Mouse (Mus musculus) intestine, embryonic 14.5 days (tissue): ENCODE data around the gene Crlf1. TPM values are rescaled to one million over a fixed set of nuclear protein-coding genes. Genes with fewer than 3 reads are reported as not detected.
A peak's percentile ranks its signal among the peaks of the same experiment; 100 is the strongest.

Source experiments
- ATAC-seq: fragments of 200-750 bp; cut with Nextera tagmentation; replicated peaks from 2 replicates; pipeline ENCODE4 v1.8.0; 2017; ENCODE audit warnings: low read depth, moderate number of reproducible peaks, moderate TSS enrichment, moderate library complexity; ENCODE audit not compliant: low FRiP score, low TSS enrichment
- DNase-seq: peaks from one replicate; pipeline ENCODE4 v3.0.0-alpha.2; 2018; ENCODE audit warnings: low spot score
- H3K27ac ChIP-seq: fragments of 300-500 bp; sonication (generic); 2 replicates; pipeline ENCODE4 v1.5.1; 2014; ENCODE audit warnings: low read depth, mild to moderate bottlenecking, control low read depth
- H3K27me3 ChIP-seq: fragments of 300-500 bp; sonication (generic); replicated peaks from 2 replicates; pipeline ENCODE4 v1.6.1; 2014; ENCODE audit warnings: low read length, control low read depth; ENCODE audit not compliant: control insufficient read depth, insufficient read depth
- H3K36me3 ChIP-seq: fragments of 300-500 bp; sonication (generic); 2 replicates; pipeline ENCODE4 v1.6.1; 2014; ENCODE audit warnings: low read length, control low read depth; ENCODE audit not compliant: control insufficient read depth, insufficient read depth
- H3K4me1 ChIP-seq: fragments of 300-500 bp; sonication (generic); replicated peaks from 2 replicates; pipeline ENCODE4 v1.6.1; 2014; ENCODE audit warnings: low read length, control low read depth, mixed read lengths; ENCODE audit not compliant: control insufficient read depth, insufficient read depth
- H3K4me2 ChIP-seq: fragments of 300-500 bp; sonication (generic); 2 replicates; pipeline ENCODE4 v1.6.1; 2014; ENCODE audit warnings: low read length
- H3K4me3 ChIP-seq: fragments of 300-500 bp; sonication (generic); 2 replicates; pipeline ENCODE4 v1.5.1; 2014; ENCODE audit warnings: low read depth, low read length, control low read depth, mixed read lengths
- H3K9ac ChIP-seq: fragments of 300-500 bp; sonication (generic); 2 replicates; pipeline ENCODE4 v1.6.1; 2014; ENCODE audit warnings: mild to moderate bottlenecking, low read length
- H3K9me3 ChIP-seq: fragments of 300-500 bp; sonication (generic); 2 replicates; pipeline ENCODE4 v1.6.1; 2016; ENCODE audit warnings: low read length, control low read depth; ENCODE audit not compliant: control insufficient read depth
- WGBS: fragments of 180-500 bp; shearing (Covaris S2); extraction: QIAGEN DNeasy Blood & Tissue Kit; methylation state at CpG from one replicate; pipeline ENCODE4 v1.1.7; 2014; 5-methylcytosine and 5-hydroxymethylcytosine counted together
- polyA plus RNA-seq: library from polyadenylated mRNA; unstranded; fragments of >200 nt; fragmentation: Nextera tagmentation; extraction: Ambion mirVana; gene quantifications from 2 replicates; pipeline ENCODE4 v1.2.1, GENCODE M21; 2014

Crlf1 gene
- polyA plus RNA-seq, 1 experiment from 2014 or later, result 1.4 TPM

DNA sequence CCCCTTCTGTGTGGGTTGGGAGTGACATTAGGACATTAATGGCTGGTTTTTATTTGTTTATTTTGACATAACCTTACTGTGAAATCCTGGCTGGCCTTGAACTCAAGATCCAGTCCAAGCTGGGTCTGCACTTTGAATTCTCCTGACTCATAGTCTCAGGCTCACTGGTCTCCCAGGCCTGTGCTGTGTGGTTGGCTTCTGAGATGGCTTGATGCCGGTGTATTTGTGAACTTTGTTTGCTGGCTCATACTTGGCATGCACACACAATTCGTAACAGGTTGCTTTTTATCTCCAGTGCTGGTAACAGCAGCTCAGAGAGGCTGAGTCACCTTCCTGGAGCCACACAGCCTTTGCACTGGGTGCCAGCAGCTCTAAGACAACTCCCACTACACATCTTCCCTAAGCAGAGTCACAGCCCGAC is 36.8 kb downstream of the Crlf1 start:
- Histone ChIP-seq H3K4me3 (no peak overlapping the region), H3K27me3 (no peaks in the 10 kb centered on the region), H3K9me3 (no peaks in the 10 kb centered on the region), H3K27ac (no peak overlapping the region), H3K4me1 (peaks cover 13% of the 10 kb centered on the region), H3K36me3 (peaks cover 50% of the 10 kb centered on the region), H3K9ac (no peak overlapping the region), H3K4me2 (no peak overlapping the region)
- no peak for DNase-seq
- WGBS, result 95% methylated on average over 3 of the region's 3 CpGs
- no peak for ATAC-seq

DNA sequence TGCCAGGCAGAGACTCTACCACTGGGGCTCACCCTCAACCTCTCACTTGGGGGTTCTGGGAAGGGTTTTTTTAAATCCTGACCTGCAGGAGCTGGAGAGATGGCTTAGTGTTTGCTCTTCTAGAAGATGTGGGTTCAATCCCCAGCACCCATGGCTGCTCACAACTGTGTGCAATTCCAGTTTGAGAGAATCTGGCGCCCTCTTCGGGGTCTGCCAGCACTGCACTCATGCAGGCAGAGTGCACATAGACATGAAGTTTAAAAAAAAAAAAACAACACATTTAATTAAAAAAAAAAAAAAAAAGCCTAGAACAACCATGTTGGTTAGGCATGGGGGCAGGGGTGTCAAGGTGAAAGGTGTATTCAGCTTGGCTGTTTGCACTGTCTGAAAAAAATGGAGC is 37.4 kb downstream of the Crlf1 start:
- H3K4me2 ChIP-seq, result no peak overlapping the region
- WGBS, result 93% methylated on average over 2 of the region's 2 CpGs
- no peak overlapping the region for H3K4me3 ChIP-seq
- H3K9me3 ChIP-seq, result no peaks in the 10 kb centered on the region
- no peak for DNase-seq
- no peak overlapping the region for H3K27ac ChIP-seq
- no peaks in the 10 kb centered on the region for H3K27me3 ChIP-seq
- no peak for ATAC-seq
- peaks cover 56% of the 10 kb centered on the region for H3K36me3 ChIP-seq
- peaks cover 13% of the 10 kb centered on the region for H3K4me1 ChIP-seq
- no peak overlapping the region for H3K9ac ChIP-seq

DNA sequence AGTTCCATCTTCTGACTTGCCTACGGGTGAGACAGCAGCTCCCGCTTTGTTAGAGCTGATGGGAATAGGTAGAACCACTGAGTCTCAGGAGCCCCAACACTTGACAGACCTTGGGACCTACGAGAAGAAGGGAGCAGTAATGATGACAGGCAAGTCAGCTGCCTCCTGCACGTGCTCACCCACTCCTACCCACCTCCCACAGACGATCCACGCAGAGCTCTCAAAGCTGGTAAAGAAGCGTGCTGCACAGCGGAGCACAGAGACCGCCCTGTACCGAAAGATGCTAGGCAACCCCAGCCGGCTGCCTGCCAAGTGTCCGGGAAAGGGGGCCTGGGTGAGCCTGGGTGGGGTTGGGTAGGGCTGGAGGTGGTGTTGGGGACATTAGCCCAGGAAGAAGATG is 41.3 kb downstream of the Crlf1 start:
- H3K27me3 ChIP-seq, result no peaks in the 10 kb centered on the region
- no peak overlapping the region for H3K27ac ChIP-seq
- DNase-seq, result no peak
- H3K36me3 ChIP-seq, result peaks cover 74% of the 10 kb centered on the region
- 0 out of 2 replicates have a peak, but pooled peaks cover 1% of the 10 kb centered on the region for H3K4me1 ChIP-seq
- WGBS, result 96% methylated on average over 12 of the region's 12 CpGs
- no peaks in the 10 kb centered on the region for H3K9me3 ChIP-seq
- H3K4me3 ChIP-seq, result no peak overlapping the region
- H3K9ac ChIP-seq, result no peak overlapping the region
- no peak for ATAC-seq
- no peak overlapping the region for H3K4me2 ChIP-seq

DNA sequence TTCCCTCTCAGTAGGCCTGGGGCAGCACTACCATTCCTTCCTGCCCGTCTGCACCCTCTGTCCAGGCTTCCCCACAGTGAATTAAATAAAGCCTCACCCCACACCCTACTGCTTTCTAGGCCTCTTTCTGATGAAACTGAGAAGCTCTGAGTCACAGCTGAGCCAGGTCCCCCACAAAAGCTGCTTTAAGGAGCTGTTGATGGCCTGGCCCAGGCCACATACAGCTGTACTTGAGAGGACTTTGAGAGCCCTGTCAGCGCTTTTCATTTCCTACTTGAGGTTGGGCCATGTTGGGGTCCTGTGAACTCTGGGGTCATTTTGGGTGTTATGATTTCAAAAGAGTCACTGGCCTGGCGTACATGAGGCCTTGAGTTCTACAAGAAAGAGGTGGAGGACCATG is 42.3 kb downstream of the Crlf1 start:
- H3K4me2 ChIP-seq, result no peak overlapping the region
- ATAC-seq (no peak), DNase-seq (no peak)
- no peak overlapping the region for H3K9ac ChIP-seq
- peaks cover 68% of the 10 kb centered on the region for H3K36me3 ChIP-seq
- no peaks in the 10 kb centered on the region for H3K9me3 ChIP-seq
- no peaks in the 10 kb centered on the region for H3K27me3 ChIP-seq
- H3K4me1 ChIP-seq, result peaks cover 3% of the 10 kb centered on the region
- WGBS, result 99% methylated on average over 3 of the region's 3 CpGs
- H3K4me3 ChIP-seq, result no peak overlapping the region
- H3K27ac ChIP-seq, result no peak overlapping the region

DNA sequence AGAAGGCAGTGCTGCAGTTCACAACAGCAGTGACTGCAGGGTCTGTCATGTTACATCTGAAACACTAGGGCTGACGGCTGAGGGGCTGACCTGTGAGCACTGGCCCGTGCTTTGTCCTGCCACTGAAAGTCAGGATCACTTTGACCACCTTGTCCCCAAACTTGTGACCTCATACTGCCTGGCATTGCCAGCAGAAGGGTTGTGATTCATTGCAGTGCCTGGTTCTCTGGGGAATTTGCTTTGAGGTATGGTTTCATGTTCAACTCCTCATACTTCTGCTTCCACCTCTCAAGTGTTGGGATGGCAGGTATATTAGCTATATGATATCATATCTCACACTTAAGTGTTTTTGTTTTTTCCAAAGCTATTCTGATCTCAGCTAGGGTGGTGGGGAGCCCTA is 42.7 kb downstream of the Crlf1 start:
- H3K27me3 ChIP-seq, result no peaks in the 10 kb centered on the region
- H3K36me3 ChIP-seq, result peaks cover 64% of the 10 kb centered on the region
- H3K9me3 ChIP-seq, result no peaks in the 10 kb centered on the region
- no peak overlapping the region for H3K4me2 ChIP-seq
- H3K27ac ChIP-seq, result no peak overlapping the region
- no peak overlapping the region for H3K9ac ChIP-seq
- DNase-seq (no peak), ATAC-seq (no peak)
- H3K4me1 ChIP-seq, result peaks cover 7% of the 10 kb centered on the region
- no peak overlapping the region for H3K4me3 ChIP-seq
- WGBS, result 89% methylated on average over 2 of the region's 2 CpGs

DNA sequence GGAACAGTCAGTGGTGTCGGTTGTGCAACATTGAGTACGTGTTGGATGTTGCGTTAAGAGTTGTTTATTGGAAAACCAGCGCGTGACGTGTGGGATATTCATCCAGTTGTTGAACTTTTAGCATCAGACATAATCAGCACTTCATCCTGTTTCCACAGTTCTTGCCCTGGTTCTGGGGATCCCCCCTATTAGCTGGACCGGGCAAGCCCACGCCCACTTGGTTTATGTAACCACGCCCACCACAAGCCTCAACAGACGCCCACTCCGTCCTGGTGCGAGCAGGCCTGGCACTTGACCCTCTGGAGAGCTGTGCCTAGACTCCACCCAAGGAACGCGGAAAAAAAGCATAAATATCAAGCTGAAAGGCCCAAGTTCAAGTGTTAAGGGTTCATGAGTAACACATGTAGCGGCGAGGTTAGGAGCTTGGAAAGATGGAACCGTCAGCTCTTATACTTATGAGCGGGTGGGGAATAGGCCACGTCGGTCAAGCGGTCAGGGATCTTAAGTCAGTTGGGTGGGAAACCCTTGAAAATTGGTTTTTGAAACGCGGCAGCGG is 45.1 kb downstream of the Crlf1 start:
- peak overlapping the region; percentile 79 for H3K4me3 ChIP-seq
- peak overlapping the region; percentile 96 for H3K4me2 ChIP-seq
- ATAC-seq (peak; percentile 7; the same call in 1 of the 2 replicates), DNase-seq (peak; percentile 73)
- H3K27me3 ChIP-seq, result no peaks in the 10 kb centered on the region
- H3K9me3 ChIP-seq, result no peaks in the 10 kb centered on the region
- H3K4me1 ChIP-seq, result peaks cover 19% of the 10 kb centered on the region
- H3K27ac ChIP-seq, result peak overlapping the region; percentile 94
- peak overlapping the region; percentile 54 for H3K9ac ChIP-seq
- H3K36me3 ChIP-seq, result peaks cover 40% of the 10 kb centered on the region
- 13% methylated on average over 24 of the region's 24 CpGs for WGBS

DNA sequence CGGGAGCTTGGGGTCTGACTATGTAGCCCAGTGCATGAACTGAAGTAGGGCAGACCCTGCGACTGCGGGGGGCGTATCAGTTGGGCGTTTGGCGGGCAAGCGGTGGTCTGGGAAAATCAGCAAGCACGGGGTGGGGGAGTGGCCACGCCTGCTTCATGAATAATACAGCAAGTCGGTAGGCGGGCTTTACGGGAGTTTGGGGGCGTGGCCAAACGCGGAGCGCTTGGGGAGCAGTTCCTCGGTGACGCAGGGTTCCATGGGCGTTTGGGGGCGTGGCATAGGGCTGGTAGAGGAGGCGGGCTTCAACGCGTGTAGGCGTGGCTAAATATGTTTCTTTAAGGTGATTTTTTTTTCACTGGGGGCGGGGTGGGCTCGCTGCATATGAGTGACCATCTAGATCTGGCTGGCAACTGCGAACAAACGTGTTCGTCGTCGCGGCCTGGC is 45.7 kb downstream of the Crlf1 start:
- ATAC-seq, result peak; percentile 74
- peak; percentile 100 for DNase-seq
- H3K9me3 ChIP-seq, result no peaks in the 10 kb centered on the region
- H3K9ac ChIP-seq, result peak overlapping the region; percentile 84
- no peaks in the 10 kb centered on the region for H3K27me3 ChIP-seq
- WGBS, result under 1% methylated on average over 32 of the region's 32 CpGs
- peak overlapping the region; percentile 96 for H3K4me2 ChIP-seq
- peak overlapping the region; percentile 79 for H3K4me3 ChIP-seq
- H3K27ac ChIP-seq, result peak overlapping the region; percentile 94
- peaks cover 35% of the 10 kb centered on the region for H3K36me3 ChIP-seq
- H3K4me1 ChIP-seq, result peaks cover 20% of the 10 kb centered on the region

DNA sequence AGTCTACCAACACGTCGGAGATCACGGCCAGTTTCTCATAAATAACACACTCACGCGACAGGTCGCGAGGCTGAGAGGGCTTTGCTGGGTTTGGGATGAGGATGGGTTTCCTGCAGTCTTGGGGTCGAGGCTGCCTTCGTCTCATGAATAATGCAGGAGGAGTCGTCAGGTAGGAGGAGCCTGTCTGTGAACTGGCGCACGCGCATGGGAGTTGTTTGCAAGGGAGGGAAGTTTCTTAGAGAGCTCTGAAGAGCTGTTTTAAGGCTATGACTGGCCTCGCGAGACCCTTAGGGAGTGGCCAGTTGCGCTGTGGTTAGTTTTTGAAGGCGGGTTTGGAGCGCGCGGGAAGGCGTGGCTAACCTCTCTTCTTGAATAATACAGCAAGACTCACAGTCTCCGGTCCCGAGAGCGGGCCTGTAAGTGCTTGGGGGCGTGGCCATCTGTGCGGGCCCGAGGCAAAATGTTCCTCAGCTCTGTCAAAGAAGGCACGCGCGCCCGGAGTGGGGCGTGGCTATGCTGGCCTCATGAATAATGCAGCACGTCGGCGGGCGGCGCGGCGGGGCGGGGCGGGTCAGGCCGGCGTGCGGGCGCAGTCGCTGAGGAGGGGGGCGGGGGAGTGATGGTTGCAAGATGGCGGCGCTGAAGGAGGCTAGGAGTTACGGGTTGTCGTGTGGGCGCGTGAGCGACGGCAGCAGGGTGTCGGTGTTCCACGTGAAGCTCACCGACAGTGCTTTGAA is 46.3 kb downstream of the Crlf1 start, which contains the start of gene Ell:
Gene Ell, plus strand, starts transcription at position 381 of the 737 bp plus-strand sequence.
- Histone ChIP-seq H3K27ac (peak within 1 kb of the TSS; percentile 94), H3K4me3 (peak within 1 kb of the TSS; percentile 79), H3K4me1 (peaks cover 26% of the 10 kb centered on the region), H3K9ac (peak within 1 kb of the TSS; percentile 84), H3K27me3 (no peaks in the 10 kb centered on the region), H3K4me2 (peak within 1 kb of the TSS; percentile 96), H3K9me3 (no peaks in the 10 kb centered on the region), H3K36me3 (peaks cover 29% of the 10 kb centered on the region)
- under 1% methylated on average over 58 of the region's 58 CpGs for WGBS
- DNase-seq (peak; percentile 99), ATAC-seq (peak; percentile 91)
